Mouse (Mus musculus): ENCODE data around the gene Serpinf2. TPM values are rescaled to one million over a fixed set of nuclear protein-coding genes. Genes with fewer than 3 reads are reported as not detected.
A peak's percentile ranks its signal among the peaks of the same experiment; 100 is the strongest.
"Not testable (repeated sequence)": the region's sequence is repeated elsewhere in the genome, so short reads cannot be mapped to it uniquely, and the experiment has no call there.

Gene Serpinf2
- polyA plus RNA-seq, 1 experiment from 2014 or later = 0.95 TPM

- Histone ChIP-seq H3K4me3 (ENCODE audit: low read length) (peak within 1 kb of the TSS; percentile 84), H3K9ac (ENCODE audit: low read length) (peak within 1 kb of the TSS; percentile 75), H3K27me3 (ENCODE audit: control insufficient read depth, insufficient read depth, low read depth, low read length) (no peaks in the 10 kb centered on the region), H3K9me3 (ENCODE audit: control insufficient read depth, low read length) (no peaks in the 10 kb centered on the region), H3K4me1 (replicated peaks; ENCODE audit: control insufficient read depth, insufficient read depth, low read length) (peaks cover 30% of the 10 kb centered on the region), H3K36me3 (ENCODE audit: control insufficient read depth, insufficient read depth, low read length) (peaks cover 3% of the 10 kb centered on the region; the same call in 1 of the 2 replicates), H3K27ac (ENCODE audit: low read length) (peak within 1 kb of the TSS; percentile 99), H3K4me2 (ENCODE audit: low read depth, low read length) (peak within 1 kb of the TSS; percentile 98)
- peak; percentile 93 for ATAC-seq (ENCODE audit: low read depth)
- WGBS = under 1% methylated on average over 46 of the region's 46 CpGs
Observed at GRCm38 (mm10) chr11:75460844-75461742, 21.7 kb upstream of the Serpinf2 start, which contains the start of gene Tlcd2. Gene Tlcd2 (plus strand): TSS chr11:75461715.

- Histone ChIP-seq H3K4me2 (ENCODE audit: low read depth, low read length) (peak overlapping the region; percentile 95), H3K36me3 (ENCODE audit: control insufficient read depth, insufficient read depth, low read length) (no peaks in the 10 kb centered on the region), H3K4me1 (replicated peaks; ENCODE audit: control insufficient read depth, insufficient read depth, low read length) (peaks cover 31% of the 10 kb centered on the region), H3K27me3 (ENCODE audit: control insufficient read depth, insufficient read depth, low read depth, low read length) (no peaks in the 10 kb centered on the region), H3K4me3 (ENCODE audit: low read length) (peak overlapping the region; percentile 56), H3K9ac (ENCODE audit: low read length) (peak overlapping the region; percentile 75), H3K27ac (ENCODE audit: low read length) (peak overlapping the region; percentile 99), H3K9me3 (ENCODE audit: control insufficient read depth, low read length) (no peaks in the 10 kb centered on the region)
- 3% methylated on average over 19 of the region's 19 CpGs for WGBS
- ATAC-seq (ENCODE audit: low read depth) = peak; percentile 61
Observed at GRCm38 (mm10) chr11:75460103-75460843, 20.9 kb upstream of the Serpinf2 start.

GRCm38 (mm10) chr11:75459751-75460102, 20.3 kb upstream of the Serpinf2 start:
- Histone ChIP-seq H3K36me3 (ENCODE audit: control insufficient read depth, insufficient read depth, low read length) (no peaks in the 10 kb centered on the region), H3K4me3 (ENCODE audit: low read length) (peak overlapping the region; percentile 56), H3K9ac (ENCODE audit: low read length) (peak overlapping the region; percentile 64), H3K9me3 (ENCODE audit: control insufficient read depth, low read length) (no peaks in the 10 kb centered on the region), H3K4me1 (replicated peaks; ENCODE audit: control insufficient read depth, insufficient read depth, low read length) (peaks cover 36% of the 10 kb centered on the region), H3K4me2 (ENCODE audit: low read depth, low read length) (peak overlapping the region; percentile 95), H3K27ac (ENCODE audit: low read length) (peak overlapping the region; percentile 99), H3K27me3 (ENCODE audit: control insufficient read depth, insufficient read depth, low read depth, low read length) (no peaks in the 10 kb centered on the region)
- 14% methylated on average over 5 of the region's 5 CpGs for WGBS
- ATAC-seq (ENCODE audit: low read depth) = no peak

- no peak overlapping the region; the same call in 1 of the 2 replicates for H3K4me2 ChIP-seq (ENCODE audit: low read depth, low read length)
- H3K9me3 ChIP-seq (ENCODE audit: control insufficient read depth, low read length) = no peaks in the 10 kb centered on the region
- H3K4me3 ChIP-seq (ENCODE audit: low read length) = no peak overlapping the region
- H3K4me1 ChIP-seq (replicated peaks; ENCODE audit: control insufficient read depth, insufficient read depth, low read length) = peaks cover 38% of the 10 kb centered on the region
- no peaks in the 10 kb centered on the region for H3K36me3 ChIP-seq (ENCODE audit: control insufficient read depth, insufficient read depth, low read length)
- WGBS = 66% methylated on average over 5 of the region's 5 CpGs
- H3K27ac ChIP-seq (ENCODE audit: low read length) = peak overlapping the region; percentile 99
- no peak overlapping the region for H3K9ac ChIP-seq (ENCODE audit: low read length)
- no peak for ATAC-seq (ENCODE audit: low read depth)
- no peaks in the 10 kb centered on the region for H3K27me3 ChIP-seq (ENCODE audit: control insufficient read depth, insufficient read depth, low read depth, low read length)
Observed at GRCm38 (mm10) chr11:75459141-75459711, 19.8 kb upstream of the Serpinf2 start.

GRCm38 (mm10) chr11:75458628-75459041, 19.2 kb upstream of the Serpinf2 start:
- H3K36me3 ChIP-seq (ENCODE audit: control insufficient read depth, insufficient read depth, low read length) = no peaks in the 10 kb centered on the region
- no peak for ATAC-seq (ENCODE audit: low read depth)
- H3K27me3 ChIP-seq (ENCODE audit: control insufficient read depth, insufficient read depth, low read depth, low read length) = no peaks in the 10 kb centered on the region
- no peak overlapping the region for H3K9ac ChIP-seq (ENCODE audit: low read length)
- no peak overlapping the region for H3K4me2 ChIP-seq (ENCODE audit: low read depth, low read length)
- no peak overlapping the region for H3K4me3 ChIP-seq (ENCODE audit: low read length)
- peaks cover 39% of the 10 kb centered on the region for H3K4me1 ChIP-seq (replicated peaks; ENCODE audit: control insufficient read depth, insufficient read depth, low read length)
- H3K27ac ChIP-seq (ENCODE audit: low read length) = no peak overlapping the region
- H3K9me3 ChIP-seq (ENCODE audit: control insufficient read depth, low read length) = no peaks in the 10 kb centered on the region
- WGBS = 74% methylated on average over 8 of the region's 8 CpGs

- H3K4me2 ChIP-seq (ENCODE audit: low read depth, low read length) = no peak overlapping the region
- H3K9ac ChIP-seq (ENCODE audit: low read length) = no peak overlapping the region
- H3K4me1 ChIP-seq (replicated peaks; ENCODE audit: control insufficient read depth, insufficient read depth, low read length) = peaks cover 37% of the 10 kb centered on the region
- no peaks in the 10 kb centered on the region for H3K36me3 ChIP-seq (ENCODE audit: control insufficient read depth, insufficient read depth, low read length)
- H3K4me3 ChIP-seq (ENCODE audit: low read length) = no peak overlapping the region
- no peak for ATAC-seq (ENCODE audit: low read depth)
- 14% methylated on average over 3 of the region's 3 CpGs for WGBS
- no peak overlapping the region for H3K27ac ChIP-seq (ENCODE audit: low read length)
- H3K27me3 ChIP-seq (ENCODE audit: control insufficient read depth, insufficient read depth, low read depth, low read length) = no peaks in the 10 kb centered on the region
- H3K9me3 ChIP-seq (ENCODE audit: control insufficient read depth, low read length) = no peaks in the 10 kb centered on the region
Observed at GRCm38 (mm10) chr11:75458169-75458568, 18.8 kb upstream of the Serpinf2 start.

- no peaks in the 10 kb centered on the region for H3K36me3 ChIP-seq (ENCODE audit: control insufficient read depth, insufficient read depth, low read length)
- H3K4me2 ChIP-seq (ENCODE audit: low read depth, low read length) = no peak overlapping the region
- H3K27me3 ChIP-seq (ENCODE audit: control insufficient read depth, insufficient read depth, low read depth, low read length) = no peaks in the 10 kb centered on the region
- no peak overlapping the region for H3K9ac ChIP-seq (ENCODE audit: low read length)
- H3K27ac ChIP-seq (ENCODE audit: low read length) = no peak overlapping the region
- 81% methylated on average over 7 of the region's 7 CpGs for WGBS
- no peak overlapping the region for H3K4me3 ChIP-seq (ENCODE audit: low read length)
- ATAC-seq (ENCODE audit: low read depth) = no peak
- H3K4me1 ChIP-seq (replicated peaks; ENCODE audit: control insufficient read depth, insufficient read depth, low read length) = peaks cover 24% of the 10 kb centered on the region
- no peaks in the 10 kb centered on the region for H3K9me3 ChIP-seq (ENCODE audit: control insufficient read depth, low read length)
Observed at GRCm38 (mm10) chr11:75456440-75456871, 17.1 kb upstream of the Serpinf2 start.

- not testable (repeated sequence) for H3K4me3 ChIP-seq (ENCODE audit: low read length); H3K27ac ChIP-seq (ENCODE audit: low read length); ATAC-seq (ENCODE audit: low read depth); H3K27me3 ChIP-seq (ENCODE audit: control insufficient read depth, insufficient read depth, low read depth, low read length); H3K9me3 ChIP-seq (ENCODE audit: control insufficient read depth, low read length); H3K36me3 ChIP-seq (ENCODE audit: control insufficient read depth, insufficient read depth, low read length); H3K9ac ChIP-seq (ENCODE audit: low read length); H3K4me2 ChIP-seq (ENCODE audit: low read depth, low read length)
- WGBS = 93% methylated on average over 2 of the region's 2 CpGs
- H3K4me1 ChIP-seq (replicated peaks; ENCODE audit: control insufficient read depth, insufficient read depth, low read length) = peaks cover 24% of the 10 kb centered on the region
Observed at GRCm38 (mm10) chr11:75455971-75456370, 16.6 kb upstream of the Serpinf2 start.
